Mouse (Mus musculus): ENCODE data around the gene Gskip.

Gene Gskip

DNA sequence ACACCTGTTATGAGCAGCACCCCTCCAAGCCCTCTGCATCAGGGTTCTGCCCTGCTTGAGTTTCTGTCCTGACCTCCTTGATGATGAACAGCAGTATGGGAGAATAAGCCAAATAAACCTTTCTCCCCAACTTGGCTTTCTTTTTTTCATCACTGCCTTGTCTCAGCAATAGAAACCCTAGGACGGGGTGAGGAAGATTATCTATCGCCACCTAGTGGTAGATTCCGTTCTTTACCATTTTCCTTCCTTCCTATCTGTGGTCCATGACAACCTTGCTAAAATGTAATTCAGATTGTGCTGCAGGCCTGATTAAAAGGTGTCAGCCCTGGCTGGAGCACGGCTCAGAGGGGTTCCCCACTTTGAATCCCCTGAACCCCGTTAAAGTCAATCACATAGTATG lies 38.0 kb downstream of the Gskip start:
- peak; percentile 90 for DNase-seq (ENCODE audit: low spot score)

DNA sequence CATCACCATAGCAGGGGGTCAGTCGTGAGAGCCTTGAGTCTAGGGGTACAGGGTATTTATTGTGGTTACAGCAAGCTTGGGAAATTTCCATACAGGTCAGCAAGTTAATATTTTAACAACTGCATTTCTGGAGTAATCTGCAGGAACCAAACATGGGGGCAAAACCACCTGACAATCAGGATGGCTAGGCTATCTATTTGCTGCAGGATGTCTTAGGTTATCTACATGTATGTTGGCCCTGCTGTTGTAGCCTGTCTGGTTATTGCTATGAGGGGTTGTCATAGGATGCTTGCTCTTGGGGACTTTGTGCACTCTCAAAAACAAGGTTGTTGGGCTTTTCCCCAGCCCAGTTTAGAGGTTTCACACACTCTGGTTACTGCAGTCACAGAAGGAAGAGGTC lies 40.0 kb downstream of the Gskip start:
- DNase-seq (ENCODE audit: low spot score), result no peak

DNA sequence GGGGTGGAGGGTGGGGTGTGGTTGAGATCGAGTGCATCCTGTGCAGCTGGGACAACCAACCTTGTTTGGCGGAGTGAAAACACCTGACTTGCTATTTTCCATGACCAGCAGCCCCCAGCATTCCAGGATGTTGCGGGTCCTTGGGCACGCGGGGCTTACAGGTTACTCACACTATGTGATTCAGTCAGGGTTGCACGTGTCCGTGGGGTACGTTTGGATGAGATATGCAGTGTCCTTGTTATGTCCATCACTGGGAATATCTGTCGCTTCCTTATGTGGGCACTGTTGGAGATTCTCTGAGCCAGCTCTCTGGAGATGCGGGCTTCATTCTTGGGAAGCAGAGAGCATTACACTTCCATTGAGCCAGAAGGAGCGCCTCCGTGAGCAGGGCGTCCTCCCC lies 41.1 kb downstream of the Gskip start:
- no peak for DNase-seq (ENCODE audit: low spot score)

DNA sequence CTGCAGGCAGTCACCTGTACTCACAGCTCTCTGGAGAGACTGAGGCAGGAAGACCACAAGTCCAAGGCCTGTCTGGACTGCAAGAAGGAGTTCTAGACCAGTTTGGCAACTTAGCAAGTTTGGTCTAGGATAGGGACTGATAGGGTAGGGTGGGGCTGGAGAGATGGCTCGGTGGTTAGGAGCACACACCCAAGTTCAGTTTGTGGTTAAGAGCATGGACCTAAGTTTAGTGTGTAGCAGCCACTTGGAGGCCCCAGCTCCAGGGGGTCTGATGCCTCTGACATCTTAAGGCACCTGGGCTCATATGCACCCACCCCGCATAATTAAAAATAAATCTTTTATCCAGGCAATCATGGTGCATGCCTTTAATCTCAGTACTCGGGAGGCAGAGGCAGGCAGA lies 42.6 kb downstream of the Gskip start:
- DNase-seq (ENCODE audit: low spot score), result no peak

DNA sequence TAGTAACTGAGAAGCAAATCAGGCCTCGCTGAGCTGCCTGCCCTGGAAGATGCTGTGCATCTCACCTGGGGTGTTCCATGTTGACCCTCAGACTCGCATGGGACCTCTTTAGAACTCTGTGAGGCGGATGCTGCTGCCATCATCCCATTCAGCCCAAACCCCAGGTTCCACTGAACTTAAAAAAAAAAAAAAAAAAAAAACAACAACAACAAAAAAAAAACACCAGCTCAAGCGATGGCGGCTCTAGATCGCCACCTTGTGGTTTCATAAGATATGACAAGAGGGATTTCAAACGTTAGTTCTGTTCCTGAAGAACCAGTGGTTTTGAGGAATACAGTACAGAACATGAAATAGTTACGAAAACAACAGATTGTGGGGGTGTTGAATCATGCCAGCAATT lies 43.3 kb downstream of the Gskip start:
- DNase-seq (ENCODE audit: low spot score), result peak; percentile 73

DNA sequence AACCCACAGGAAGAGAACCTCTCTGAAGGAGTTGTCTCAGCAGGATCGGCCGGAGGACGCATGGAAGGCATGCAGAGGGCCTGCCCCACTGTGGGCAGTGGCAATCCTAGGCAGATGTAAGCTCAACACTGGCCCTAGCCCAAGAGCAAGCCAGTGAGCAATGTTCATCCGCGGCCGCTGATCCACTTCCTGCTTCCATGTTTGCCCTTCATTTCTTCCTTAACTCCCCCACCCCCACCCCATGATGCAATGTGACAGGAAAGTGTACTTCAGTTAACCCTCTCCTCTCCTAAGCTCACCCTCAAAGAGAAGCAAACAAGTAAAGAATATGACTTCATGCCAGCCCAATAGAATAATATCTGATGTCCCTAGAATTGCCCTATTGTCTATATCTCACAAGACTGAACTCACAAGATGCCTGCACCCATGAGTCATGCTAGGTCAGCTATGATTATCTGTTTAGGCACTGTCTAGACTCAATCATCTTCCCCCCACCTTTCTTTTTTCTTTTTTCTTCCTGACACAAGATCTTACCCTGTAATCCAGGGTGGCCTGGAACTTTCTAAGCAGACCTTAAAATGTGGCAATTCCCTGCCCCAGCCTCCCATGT lies 46.3 kb downstream of the Gskip start:
- no peak for DNase-seq (ENCODE audit: low spot score)

DNA sequence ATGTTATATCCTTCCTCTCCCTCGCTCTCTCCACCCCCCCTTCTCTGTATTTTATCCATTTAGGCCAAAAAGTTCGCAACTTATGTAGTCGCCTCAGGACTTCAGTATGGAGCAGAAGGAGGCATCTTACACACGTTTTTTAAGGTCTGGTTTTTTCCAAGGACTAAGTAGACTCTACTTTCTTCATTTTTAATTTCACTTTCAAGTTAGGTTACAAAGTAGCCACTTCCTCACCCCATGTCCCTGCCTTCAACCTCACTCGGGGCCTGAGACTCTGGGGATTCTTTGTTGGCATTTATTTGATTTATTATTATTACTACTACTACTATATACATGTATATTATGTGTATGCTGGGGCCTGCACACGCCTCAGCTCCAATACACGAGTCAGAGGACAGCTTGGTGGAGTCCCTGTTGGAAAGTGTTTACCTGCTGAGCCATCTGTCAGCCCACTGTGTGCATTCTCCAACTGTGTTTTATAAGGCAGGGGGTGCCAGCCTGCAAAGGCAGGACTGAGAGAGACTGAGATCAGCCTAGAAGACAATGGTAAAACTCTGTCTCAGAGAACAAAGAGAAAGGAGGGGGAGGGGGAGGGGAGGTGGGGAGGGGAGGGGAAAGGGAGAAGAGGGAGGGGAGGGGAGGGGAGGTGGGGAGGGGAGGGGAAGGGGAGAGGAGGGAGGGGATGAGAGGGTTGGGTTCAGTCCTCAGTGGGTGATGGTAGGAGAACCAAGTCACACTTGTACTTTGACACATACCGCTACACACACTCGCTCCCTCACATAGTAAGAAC lies 48.9 kb downstream of the Gskip start:
- DNase-seq (ENCODE audit: low spot score), result no peak

DNA sequence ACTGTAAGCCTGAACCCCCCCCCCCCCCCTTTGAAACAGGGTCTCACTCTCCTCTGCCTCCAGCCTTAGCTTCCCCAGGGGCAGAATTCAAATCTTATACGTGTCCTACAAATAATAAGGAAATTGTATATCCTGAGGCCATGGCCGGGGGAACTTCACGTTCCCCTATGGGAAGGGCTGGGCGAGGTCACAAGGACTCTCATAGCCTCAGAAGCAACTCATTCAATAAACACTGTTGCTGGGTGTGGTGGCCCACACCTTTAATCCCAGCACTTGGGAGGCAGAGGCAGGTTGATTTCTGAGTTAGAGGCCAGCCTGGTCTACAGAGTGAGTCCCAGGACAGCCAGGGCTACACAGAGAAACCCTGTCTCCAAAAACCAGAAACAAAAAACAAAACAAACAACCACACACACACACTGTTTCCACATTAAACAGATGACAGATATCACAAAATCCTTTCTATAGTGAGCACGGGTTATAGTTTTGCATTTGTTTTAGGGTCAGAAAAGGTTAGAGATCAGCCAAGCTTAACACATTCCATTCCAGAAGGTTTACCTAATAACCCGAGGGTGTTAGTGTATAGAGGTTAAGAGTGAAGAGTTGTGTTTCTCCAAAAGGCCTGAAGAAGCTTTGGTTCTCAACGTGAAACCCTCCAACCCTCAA lies 50.7 kb downstream of the Gskip start:
- no peak for DNase-seq (ENCODE audit: low spot score)

DNA sequence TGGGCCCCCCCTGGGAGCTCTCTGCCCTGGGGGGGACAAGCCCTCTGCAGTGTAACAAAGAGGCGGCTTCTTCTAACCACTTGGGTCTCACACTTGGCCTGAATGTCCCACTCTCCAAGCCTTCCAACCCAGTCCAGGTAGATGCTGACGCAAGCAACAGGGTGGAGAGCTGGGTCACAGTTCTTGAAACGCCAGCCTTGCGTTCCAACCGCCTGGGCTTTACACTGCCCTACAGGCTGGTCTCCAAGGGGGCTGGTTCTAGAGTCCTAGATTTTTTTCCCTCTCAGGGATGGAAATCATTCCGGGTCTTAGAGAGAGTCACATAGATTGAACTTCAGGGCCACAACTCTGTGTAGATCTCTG lies 51.2 kb downstream of the Gskip start:
- DNase-seq (ENCODE audit: low spot score), result no peak

DNA sequence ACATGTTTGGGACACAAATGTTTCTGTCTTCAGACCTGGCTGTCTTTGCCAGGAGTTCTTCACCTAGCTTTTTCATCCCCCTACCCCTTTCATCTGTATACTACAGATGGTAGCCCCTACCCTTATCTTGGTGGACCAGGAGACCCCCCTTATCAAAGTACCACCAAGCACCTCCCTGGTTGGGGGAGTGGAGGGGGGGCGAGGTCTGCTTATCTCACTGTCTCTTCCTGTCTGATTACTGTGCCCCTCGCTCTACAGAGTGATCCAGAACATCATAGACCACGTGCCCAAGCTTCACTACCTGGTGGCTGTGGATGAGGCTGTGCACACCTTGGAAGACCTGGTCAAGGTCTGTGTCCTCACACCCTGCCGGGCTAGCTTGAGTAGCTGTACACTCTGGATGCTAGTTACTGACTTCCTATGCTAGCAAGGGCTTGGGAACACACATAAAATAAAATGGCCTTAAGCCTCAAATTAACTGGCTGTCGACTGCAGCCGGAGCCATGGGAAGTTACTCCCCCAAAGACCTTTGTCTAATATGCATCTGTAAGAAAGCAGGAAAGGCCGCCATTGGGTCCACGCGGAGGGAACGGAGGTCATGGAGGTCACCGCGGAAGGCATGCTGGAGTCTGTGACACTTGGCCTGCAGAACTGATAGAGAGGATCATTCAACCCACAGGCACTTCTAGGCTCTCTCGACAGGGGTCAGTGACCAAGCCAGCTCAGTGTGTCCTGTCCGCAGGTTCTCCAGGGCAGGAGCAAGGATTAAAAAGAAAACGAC lies 53.9 kb downstream of the Gskip start:
- DNase-seq (ENCODE audit: low spot score), result no peak

DNA sequence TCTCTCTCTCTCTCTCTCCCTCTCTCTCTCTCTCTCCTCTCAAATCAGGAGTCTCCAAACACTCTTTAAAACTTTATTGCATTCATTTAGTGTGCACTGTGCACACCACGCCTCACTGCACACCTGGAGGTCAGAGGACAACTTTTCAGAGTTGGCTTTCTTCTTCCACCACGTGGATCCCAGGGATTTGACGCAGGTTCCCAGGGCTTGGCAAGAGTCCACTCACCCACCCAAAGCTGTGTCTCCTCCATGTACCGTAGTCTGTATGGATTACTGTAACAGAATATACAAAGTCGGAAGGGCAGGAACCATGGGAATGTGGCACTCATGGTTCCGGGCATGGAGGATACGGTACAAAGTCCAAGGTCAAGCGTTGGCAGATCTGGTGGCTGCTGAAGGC lies 55.0 kb downstream of the Gskip start:
- no peak for DNase-seq (ENCODE audit: low spot score)

DNA sequence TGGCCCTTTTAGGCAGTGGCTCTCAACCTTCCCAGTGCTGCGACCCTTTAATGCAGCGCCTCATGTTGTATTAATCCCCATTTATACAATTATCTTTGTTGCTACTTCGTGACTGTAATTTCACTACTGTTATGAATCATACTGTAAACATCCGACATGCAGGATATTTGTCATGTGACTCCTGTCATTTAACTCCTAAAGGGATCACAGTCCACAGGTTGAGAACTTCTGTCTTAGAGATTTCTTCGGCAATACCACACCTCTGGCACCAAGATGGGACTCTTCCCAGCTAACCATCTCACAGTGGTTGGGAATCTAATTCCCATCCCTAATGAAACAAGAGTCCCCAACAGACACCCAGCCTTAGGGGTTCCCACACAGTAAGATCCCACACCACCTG lies 63.5 kb downstream of the Gskip start:
- DNase-seq (ENCODE audit: low spot score), result no peak

Data from retina, embryonic 14.5 days (tissue).